Mouse (Mus musculus): ENCODE results near the gene Hoxb13.

Gene Hoxb13

GRCm38 (mm10) chr11:96193521-96194400 is at the start of gene Hoxb13:
Gene Hoxb13 (plus strand): TSS chr11:96194316.
- DNase-seq (ENCODE audit: low read depth), result peak; percentile 32

- DNase-seq (ENCODE audit: low read depth), result peak; percentile 73
Measured at GRCm38 (mm10) chr11:96145622-96146270, 48.4 kb upstream of the Hoxb13 start.

- DNase-seq (ENCODE audit: low read depth), result no peak
Measured at GRCm38 (mm10) chr11:96147471-96147870, 46.6 kb upstream of the Hoxb13 start.

- no peak for DNase-seq (ENCODE audit: low read depth)
Measured at GRCm38 (mm10) chr11:96164769-96165168, 29.3 kb upstream of the Hoxb13 start.

- DNase-seq (ENCODE audit: low read depth), result no peak
Measured at GRCm38 (mm10) chr11:96168125-96168524, 26.0 kb upstream of the Hoxb13 start.

GRCm38 (mm10) chr11:96169016-96169415 is 25.1 kb upstream of the Hoxb13 start:
- no peak for DNase-seq (ENCODE audit: low read depth)

- DNase-seq (ENCODE audit: low read depth), result no peak
Measured at GRCm38 (mm10) chr11:96170711-96171379, 23.3 kb upstream of the Hoxb13 start.

- DNase-seq (ENCODE audit: low read depth), result no peak
Measured at GRCm38 (mm10) chr11:96171601-96172000, 22.5 kb upstream of the Hoxb13 start.

GRCm38 (mm10) chr11:96172511-96173287 is 21.4 kb upstream of the Hoxb13 start:
- peak; percentile 54 for DNase-seq (ENCODE audit: low read depth)

GRCm38 (mm10) chr11:96173288-96173840 is 20.8 kb upstream of the Hoxb13 start:
- DNase-seq (ENCODE audit: low read depth), result no peak

- no peak for DNase-seq (ENCODE audit: low read depth)
Measured at GRCm38 (mm10) chr11:96174881-96175280, 19.2 kb upstream of the Hoxb13 start.

- DNase-seq (ENCODE audit: low read depth), result no peak
Measured at GRCm38 (mm10) chr11:96175511-96175910, 18.6 kb upstream of the Hoxb13 start.

GRCm38 (mm10) chr11:96175951-96176530 is 18.1 kb upstream of the Hoxb13 start:
- no peak for DNase-seq (ENCODE audit: low read depth)

GRCm38 (mm10) chr11:96176841-96177240 is 17.3 kb upstream of the Hoxb13 start:
- no peak for DNase-seq (ENCODE audit: low read depth)

GRCm38 (mm10) chr11:96177546-96178174 is 16.5 kb upstream of the Hoxb13 start:
- no peak for DNase-seq (ENCODE audit: low read depth)

GRCm38 (mm10) chr11:96178356-96178755 is 15.8 kb upstream of the Hoxb13 start:
- DNase-seq (ENCODE audit: low read depth), result no peak

GRCm38 (mm10) chr11:96178911-96179503 is 15.1 kb upstream of the Hoxb13 start:
- DNase-seq (ENCODE audit: low read depth), result no peak

GRCm38 (mm10) chr11:96181061-96181460 is 13.1 kb upstream of the Hoxb13 start:
- DNase-seq (ENCODE audit: low read depth), result no peak

GRCm38 (mm10) chr11:96184233-96184632 is 9.9 kb upstream of the Hoxb13 start:
- DNase-seq (ENCODE audit: low read depth), result no peak

GRCm38 (mm10) chr11:96187321-96187720 is 6.8 kb upstream of the Hoxb13 start:
- no peak for DNase-seq (ENCODE audit: low read depth)
